Mouse (Mus musculus) heart, embryonic 12.5 days (tissue): ENCODE data around the gene Meis2. TPM values are rescaled to one million over a fixed set of nuclear protein-coding genes. Genes with fewer than 3 reads are reported as not detected.
A peak's percentile ranks its signal among the peaks of the same experiment; 100 is the strongest.

ENCODE experiments used
- ATAC-seq: fragments of 200-750 bp; cut with Nextera tagmentation; 2 replicates; pipeline ENCODE4 v1.8.0; 2017; ENCODE audit warnings: moderate TSS enrichment, moderate library complexity; ENCODE audit not compliant: insufficient number of reproducible peaks, low FRiP score
- H3K27ac ChIP-seq: fragments of 300-500 bp; sonication (generic); 2 replicates; pipeline ENCODE4 v1.5.1; 2016; ENCODE audit warnings: mild to moderate bottlenecking, moderate library complexity; ENCODE audit not compliant: poor library complexity, severe bottlenecking
- H3K27me3 ChIP-seq: fragments of 300-500 bp; sonication (generic); replicated peaks from 2 replicates; pipeline ENCODE4 v1.6.1; 2016; ENCODE audit warnings: mild to moderate bottlenecking, moderate library complexity
- H3K36me3 ChIP-seq: fragments of 300-500 bp; sonication (generic); 2 replicates; pipeline ENCODE4 v1.6.1; 2016; ENCODE audit warnings: mild to moderate bottlenecking, moderate library complexity
- H3K4me1 ChIP-seq: fragments of 300-500 bp; sonication (generic); replicated peaks from 2 replicates; pipeline ENCODE4 v1.6.1; 2016; ENCODE audit warnings: mild to moderate bottlenecking
- H3K4me2 ChIP-seq: fragments of 300-500 bp; sonication (generic); 2 replicates; pipeline ENCODE4 v1.6.1; 2016; ENCODE audit warnings: mild to moderate bottlenecking, moderate library complexity
- H3K4me3 ChIP-seq: fragments of 300-500 bp; sonication (generic); 2 replicates; pipeline ENCODE4 v1.5.1; 2016; ENCODE audit warnings: mild to moderate bottlenecking
- H3K9ac ChIP-seq: fragments of 300-500 bp; sonication (generic); 2 replicates; pipeline ENCODE4 v1.6.1; 2016; ENCODE audit warnings: mild to moderate bottlenecking, moderate library complexity
- H3K9me3 ChIP-seq: fragments of 300-500 bp; sonication (generic); replicated peaks from 2 replicates; pipeline ENCODE4 v1.6.1; 2016; ENCODE audit warnings: mild to moderate bottlenecking, moderate library complexity
- WGBS: fragments of 180-500 bp; shearing (Covaris S2); methylation state at CpG from one replicate; pipeline ENCODE4 v1.1.7; 2016; 5-methylcytosine and 5-hydroxymethylcytosine counted together
- polyA plus RNA-seq: library from polyadenylated mRNA; unstranded; fragments of >200 nt; fragmentation: Nextera tagmentation; extraction: Ambion mirVana; gene quantifications from 2 replicates; pipeline ENCODE4 v1.2.1, GENCODE M21; 2016

The Meis2 gene
- polyA plus RNA-seq, 1 experiment from 2014 or later: 49.9 TPM

GRCm38 (mm10) chr2:116047365-116047764 is 18.3 kb downstream of the Meis2 start:
- Histone ChIP-seq H3K27ac (peak overlapping the region; percentile 58), H3K4me1 (peaks cover 48% of the 10 kb centered on the region), H3K27me3 (no peaks in the 10 kb centered on the region), H3K4me2 (no peak overlapping the region), H3K36me3 (peaks cover 33% of the 10 kb centered on the region), H3K9me3 (no peaks in the 10 kb centered on the region), H3K4me3 (no peak overlapping the region), H3K9ac (no peak overlapping the region)
- no peak for ATAC-seq
- 40% methylated on average over 8 of the region's 8 CpGs for WGBS

GRCm38 (mm10) chr2:116045048-116045447 is 20.6 kb downstream of the Meis2 start:
- H3K27me3 ChIP-seq: no peaks in the 10 kb centered on the region
- WGBS: 57% methylated on average over 7 of the region's 7 CpGs
- H3K4me1 ChIP-seq: peaks cover 42% of the 10 kb centered on the region
- H3K27ac ChIP-seq: no peak overlapping the region
- H3K36me3 ChIP-seq: peaks cover 41% of the 10 kb centered on the region
- H3K9me3 ChIP-seq: no peaks in the 10 kb centered on the region
- no peak overlapping the region for H3K4me2 ChIP-seq
- ATAC-seq: no peak
- no peak overlapping the region for H3K9ac ChIP-seq
- H3K4me3 ChIP-seq: no peak overlapping the region

- no peaks in the 10 kb centered on the region for H3K9me3 ChIP-seq
- no peak for ATAC-seq
- peaks cover 32% of the 10 kb centered on the region for H3K4me1 ChIP-seq
- no peak overlapping the region for H3K4me3 ChIP-seq
- no peak overlapping the region for H3K9ac ChIP-seq
- H3K4me2 ChIP-seq: no peak overlapping the region
- H3K27ac ChIP-seq: no peak overlapping the region
- 85% methylated on average over 12 of the region's 12 CpGs for WGBS
- H3K36me3 ChIP-seq: peaks cover 48% of the 10 kb centered on the region
- no peaks in the 10 kb centered on the region for H3K27me3 ChIP-seq
Measured at GRCm38 (mm10) chr2:116042934-116043698, 22.5 kb downstream of the Meis2 start.

- H3K4me3 ChIP-seq: no peak overlapping the region
- H3K27ac ChIP-seq: no peak overlapping the region
- no peaks in the 10 kb centered on the region for H3K9me3 ChIP-seq
- H3K4me2 ChIP-seq: no peak overlapping the region
- H3K4me1 ChIP-seq: peaks cover 26% of the 10 kb centered on the region
- WGBS: 62% methylated on average over 9 of the region's 9 CpGs
- H3K27me3 ChIP-seq: no peaks in the 10 kb centered on the region
- H3K9ac ChIP-seq: no peak overlapping the region
- ATAC-seq: no peak
- peaks cover 48% of the 10 kb centered on the region for H3K36me3 ChIP-seq
Measured at GRCm38 (mm10) chr2:116042447-116042846, 23.2 kb downstream of the Meis2 start.

- no peak for ATAC-seq
- 54% methylated on average over 9 of the region's 9 CpGs for WGBS
- no peak overlapping the region for H3K4me2 ChIP-seq
- H3K36me3 ChIP-seq: peaks cover 46% of the 10 kb centered on the region
- H3K9ac ChIP-seq: no peak overlapping the region
- no peak overlapping the region for H3K27ac ChIP-seq
- H3K4me1 ChIP-seq: peaks cover 20% of the 10 kb centered on the region
- H3K27me3 ChIP-seq: no peaks in the 10 kb centered on the region
- H3K9me3 ChIP-seq: no peaks in the 10 kb centered on the region
- no peak overlapping the region for H3K4me3 ChIP-seq
Measured at GRCm38 (mm10) chr2:116041683-116042262, 23.9 kb downstream of the Meis2 start.

GRCm38 (mm10) chr2:116035345-116035744 is 30.3 kb downstream of the Meis2 start:
- no peak for ATAC-seq
- H3K27ac ChIP-seq: no peak overlapping the region

GRCm38 (mm10) chr2:116028127-116028526 is 37.5 kb downstream of the Meis2 start:
- 65% methylated on average over 3 of the region's 3 CpGs for WGBS
- Histone ChIP-seq H3K9ac (no peak overlapping the region), H3K9me3 (no peaks in the 10 kb centered on the region), H3K36me3 (peaks cover 52% of the 10 kb centered on the region), H3K27ac (no peak overlapping the region), H3K4me1 (peaks cover 4% of the 10 kb centered on the region), H3K4me2 (no peak overlapping the region), H3K27me3 (no peaks in the 10 kb centered on the region), H3K4me3 (no peak overlapping the region)
- ATAC-seq: no peak

More at GRCm38 (mm10) chr2:116035345-116035744, 30.3 kb downstream of the Meis2 start:
- Histone ChIP-seq H3K9ac (no peak overlapping the region), H3K4me2 (no peak overlapping the region), H3K27me3 (no peaks in the 10 kb centered on the region), H3K9me3 (no peaks in the 10 kb centered on the region), H3K4me3 (no peak overlapping the region), H3K4me1 (no peaks in the 10 kb centered on the region), H3K36me3 (peaks cover 63% of the 10 kb centered on the region)
- 90% methylated on average over 5 of the region's 5 CpGs for WGBS

- no peak for ATAC-seq
- WGBS: 75% methylated on average over 5 of the region's 5 CpGs
- peaks cover 23% of the 10 kb centered on the region for H3K36me3 ChIP-seq
- H3K27ac ChIP-seq: no peak overlapping the region
- H3K27me3 ChIP-seq: no peaks in the 10 kb centered on the region
- H3K9me3 ChIP-seq: no peaks in the 10 kb centered on the region
- no peak overlapping the region for H3K4me2 ChIP-seq
- H3K9ac ChIP-seq: no peak overlapping the region
- H3K4me1 ChIP-seq: peaks cover 37% of the 10 kb centered on the region
- no peak overlapping the region for H3K4me3 ChIP-seq
Measured at GRCm38 (mm10) chr2:116022876-116023275, 42.8 kb downstream of the Meis2 start.

- Histone ChIP-seq H3K36me3 (peaks cover 21% of the 10 kb centered on the region), H3K27me3 (no peaks in the 10 kb centered on the region), H3K9ac (no peak overlapping the region), H3K4me2 (no peak overlapping the region), H3K4me1 (peaks cover 37% of the 10 kb centered on the region), H3K9me3 (no peaks in the 10 kb centered on the region), H3K27ac (peak overlapping the region; percentile 80; the same call in 1 of the 2 replicates), H3K4me3 (no peak overlapping the region)
- no peak for ATAC-seq
- WGBS: 59% methylated on average over 4 of the region's 4 CpGs
Measured at GRCm38 (mm10) chr2:116021931-116022330, 43.7 kb downstream of the Meis2 start.

- 7% methylated on average over 9 of the region's 9 CpGs for WGBS
- Histone ChIP-seq H3K4me3 (peak overlapping the region; percentile 5; the same call in 1 of the 2 replicates), H3K36me3 (peaks cover 18% of the 10 kb centered on the region)
Measured at GRCm38 (mm10) chr2:116021046-116021445, 44.6 kb downstream of the Meis2 start.

GRCm38 (mm10) chr2:116020451-116020951 is 45.1 kb downstream of the Meis2 start:
- Histone ChIP-seq H3K36me3 (peaks cover 19% of the 10 kb centered on the region), H3K27ac (peak overlapping the region; percentile 80), H3K4me3 (peak overlapping the region; percentile 5; the same call in 1 of the 2 replicates), H3K4me1 (peaks cover 40% of the 10 kb centered on the region), H3K27me3 (no peaks in the 10 kb centered on the region), H3K9ac (no peak overlapping the region), H3K9me3 (no peaks in the 10 kb centered on the region), H3K4me2 (peak overlapping the region; percentile 39)
- 41% methylated on average over 5 of the region's 5 CpGs for WGBS
- no peak for ATAC-seq

More at GRCm38 (mm10) chr2:116021046-116021445, 44.6 kb downstream of the Meis2 start:
- peak overlapping the region; percentile 80 for H3K27ac ChIP-seq
- H3K4me2 ChIP-seq: peak overlapping the region; percentile 39
- no peaks in the 10 kb centered on the region for H3K27me3 ChIP-seq
- peak; percentile 51; the same call in 1 of the 2 replicates for ATAC-seq
- no peaks in the 10 kb centered on the region for H3K9me3 ChIP-seq
- H3K4me1 ChIP-seq: peaks cover 37% of the 10 kb centered on the region
- peak overlapping the region; percentile 5; the same call in 1 of the 2 replicates for H3K9ac ChIP-seq
